Mouse (Mus musculus): Measurements from ENCODE around the gene Cst6. TPM values are rescaled to one million over a fixed set of nuclear protein-coding genes. Genes with fewer than 3 reads are reported as not detected.

The Cst6 gene
- polyA plus RNA-seq, 1 experiment from 2014 or later: 0.57 TPM

DNA sequence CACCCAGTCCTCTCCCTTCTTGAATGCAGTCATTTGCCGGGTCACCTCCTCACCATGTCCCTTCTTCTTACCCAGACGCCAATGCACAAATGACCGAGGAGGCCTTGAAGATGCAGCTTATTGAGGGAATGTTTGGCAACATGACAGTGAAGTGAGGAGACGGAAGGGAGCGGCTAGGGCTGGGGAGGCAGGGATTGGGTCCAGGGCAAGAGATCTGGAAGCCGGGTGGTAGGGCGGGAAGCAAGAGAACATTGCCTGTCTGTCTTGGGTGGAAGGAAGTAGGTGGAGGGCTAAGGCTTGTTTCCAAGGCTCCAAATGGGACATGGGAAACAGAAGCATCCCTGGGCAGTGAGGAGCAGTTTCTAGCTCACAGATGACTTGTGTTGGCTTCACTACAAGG is 8.0 kb downstream of the Cst6 start:
- Histone ChIP-seq H3K36me3 (ENCODE audit: control insufficient read depth, insufficient read depth) (no peaks in the 10 kb centered on the region), H3K9ac (ENCODE audit: low read depth, low read length) (no peak overlapping the region), H3K27me3 (ENCODE audit: control insufficient read depth, insufficient read depth, low read depth, low read length) (no peaks in the 10 kb centered on the region), H3K27ac (ENCODE audit: low read length) (no peak overlapping the region), H3K9me3 (replicated peaks; ENCODE audit: control insufficient read depth, low read length) (no peaks in the 10 kb centered on the region), H3K4me3 (ENCODE audit: low read depth, low read length) (no peak overlapping the region), H3K4me2 (ENCODE audit: low read depth, low read length) (no peak overlapping the region), H3K4me1 (ENCODE audit: control insufficient read depth, low read depth, low read length) (no peaks in the 10 kb centered on the region)
- 68% methylated on average over 7 of the region's 7 CpGs for WGBS (ENCODE audit: insufficient replicate concordance)
- ATAC-seq (ENCODE audit: low read depth): no peak

DNA sequence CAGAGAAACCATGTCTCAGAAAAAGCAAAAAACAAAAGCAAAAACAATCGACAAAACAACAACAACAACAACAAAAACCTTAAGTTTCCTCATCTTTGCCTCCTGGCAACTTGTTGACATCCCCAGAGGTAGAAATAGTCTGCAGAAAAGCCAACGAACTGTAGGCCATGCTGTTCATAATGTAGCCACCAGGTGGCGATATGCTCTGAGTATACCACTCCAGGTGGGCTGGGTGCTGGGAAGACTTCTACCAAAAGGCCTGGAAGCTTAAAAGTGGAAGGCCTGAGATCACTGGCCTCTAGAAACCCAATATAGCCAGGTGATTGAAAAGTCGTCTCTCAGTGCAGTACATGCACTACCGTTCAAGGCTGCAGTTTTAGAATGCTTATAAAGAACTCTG is 11.4 kb downstream of the Cst6 start:
- no peaks in the 10 kb centered on the region for H3K27me3 ChIP-seq (ENCODE audit: control insufficient read depth, insufficient read depth, low read depth, low read length)
- 10% methylated on average over 5 of the region's 5 CpGs for WGBS (ENCODE audit: insufficient replicate concordance)
- H3K9me3 ChIP-seq (replicated peaks; ENCODE audit: control insufficient read depth, low read length): no peaks in the 10 kb centered on the region
- H3K36me3 ChIP-seq (ENCODE audit: control insufficient read depth, insufficient read depth): no peaks in the 10 kb centered on the region
- H3K9ac ChIP-seq (ENCODE audit: low read depth, low read length): no peak overlapping the region
- no peak overlapping the region for H3K27ac ChIP-seq (ENCODE audit: low read length)
- no peaks in the 10 kb centered on the region for H3K4me1 ChIP-seq (ENCODE audit: control insufficient read depth, low read depth, low read length)
- no peak for ATAC-seq (ENCODE audit: low read depth)
- H3K4me3 ChIP-seq (ENCODE audit: low read depth, low read length): no peak overlapping the region
- H3K4me2 ChIP-seq (ENCODE audit: low read depth, low read length): no peak overlapping the region

DNA sequence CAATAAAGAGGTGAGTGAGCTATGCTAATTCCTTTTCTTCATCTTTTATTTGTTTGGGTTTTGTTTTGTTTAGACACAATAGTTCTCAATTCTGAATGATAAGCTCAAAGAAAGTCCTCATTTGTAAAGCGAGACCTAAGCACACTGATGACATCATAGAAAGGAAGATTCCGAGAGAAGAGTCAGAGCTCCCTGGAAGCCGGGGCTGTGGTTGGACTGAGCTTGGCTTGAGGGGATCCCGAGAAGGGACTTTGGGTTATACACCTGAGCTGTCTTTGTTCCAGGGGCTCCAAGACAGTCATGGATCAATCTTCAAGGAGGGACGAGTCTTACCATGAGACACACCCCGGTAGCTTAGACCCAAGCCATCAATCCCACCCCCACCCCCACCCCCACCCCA is 13.9 kb downstream of the Cst6 start, which contains the start of gene Catsper1:
Gene Catsper1 (plus strand): TSS at position 301 of the 400 bp plus-strand sequence.
- H3K4me1 ChIP-seq (ENCODE audit: control insufficient read depth, low read depth, low read length): no peaks in the 10 kb centered on the region
- WGBS (ENCODE audit: insufficient replicate concordance): 71% methylated on average over 6 of the region's 6 CpGs
- no peak for ATAC-seq (ENCODE audit: low read depth)

GRCm38 (mm10) chr19:5334741-5335140 is 14.6 kb downstream of the Cst6 start:
- no peaks in the 10 kb centered on the region for H3K27me3 ChIP-seq (ENCODE audit: control insufficient read depth, insufficient read depth, low read depth, low read length)
- H3K4me3 ChIP-seq (ENCODE audit: low read depth, low read length): no peak overlapping the region
- H3K27ac ChIP-seq (ENCODE audit: low read length): no peak overlapping the region
- no peak for ATAC-seq (ENCODE audit: low read depth)
- H3K9me3 ChIP-seq (replicated peaks; ENCODE audit: control insufficient read depth, low read length): no peaks in the 10 kb centered on the region
- H3K4me2 ChIP-seq (ENCODE audit: low read depth, low read length): no peak overlapping the region
- no peaks in the 10 kb centered on the region for H3K4me1 ChIP-seq (ENCODE audit: control insufficient read depth, low read depth, low read length)
- no peak overlapping the region for H3K9ac ChIP-seq (ENCODE audit: low read depth, low read length)
- 66% methylated on average over 5 of the region's 5 CpGs for WGBS (ENCODE audit: insufficient replicate concordance)
- H3K36me3 ChIP-seq (ENCODE audit: control insufficient read depth, insufficient read depth): no peaks in the 10 kb centered on the region

More for the DNA sequence above, 13.9 kb downstream of the Cst6 start, which contains the start of gene Catsper1:
- Histone ChIP-seq H3K4me2 (ENCODE audit: low read depth, low read length) (no peak within 1 kb of the TSS), H3K9ac (ENCODE audit: low read depth, low read length) (no peak within 1 kb of the TSS), H3K36me3 (ENCODE audit: control insufficient read depth, insufficient read depth) (no peaks in the 10 kb centered on the region), H3K27ac (ENCODE audit: low read length) (no peak within 1 kb of the TSS), H3K9me3 (replicated peaks; ENCODE audit: control insufficient read depth, low read length) (no peaks in the 10 kb centered on the region), H3K27me3 (ENCODE audit: control insufficient read depth, insufficient read depth, low read depth, low read length) (no peaks in the 10 kb centered on the region), H3K4me3 (ENCODE audit: low read depth, low read length) (no peak within 1 kb of the TSS)

GRCm38 (mm10) chr19:5327970-5328369 is 21.4 kb downstream of the Cst6 start:
- H3K4me2 ChIP-seq (ENCODE audit: low read depth, low read length): no peak overlapping the region
- H3K4me3 ChIP-seq (ENCODE audit: low read depth, low read length): no peak overlapping the region
- H3K4me1 ChIP-seq (ENCODE audit: control insufficient read depth, low read depth, low read length): no peaks in the 10 kb centered on the region
- no peak overlapping the region for H3K9ac ChIP-seq (ENCODE audit: low read depth, low read length)
- H3K27me3 ChIP-seq (ENCODE audit: control insufficient read depth, insufficient read depth, low read depth, low read length): no peaks in the 10 kb centered on the region
- no peak for ATAC-seq (ENCODE audit: low read depth)
- no peak overlapping the region for H3K27ac ChIP-seq (ENCODE audit: low read length)
- no peaks in the 10 kb centered on the region for H3K36me3 ChIP-seq (ENCODE audit: control insufficient read depth, insufficient read depth)
- WGBS (ENCODE audit: insufficient replicate concordance): 74% methylated on average over 19 of the region's 19 CpGs
- no peaks in the 10 kb centered on the region for H3K9me3 ChIP-seq (replicated peaks; ENCODE audit: control insufficient read depth, low read length)

- Histone ChIP-seq H3K27ac (ENCODE audit: low read length) (no peak overlapping the region), H3K27me3 (ENCODE audit: control insufficient read depth, insufficient read depth, low read depth, low read length) (no peaks in the 10 kb centered on the region), H3K9me3 (replicated peaks; ENCODE audit: control insufficient read depth, low read length) (no peaks in the 10 kb centered on the region), H3K4me2 (ENCODE audit: low read depth, low read length) (no peak overlapping the region), H3K4me1 (ENCODE audit: control insufficient read depth, low read depth, low read length) (no peaks in the 10 kb centered on the region), H3K36me3 (ENCODE audit: control insufficient read depth, insufficient read depth) (no peaks in the 10 kb centered on the region), H3K4me3 (ENCODE audit: low read depth, low read length) (no peak overlapping the region), H3K9ac (ENCODE audit: low read depth, low read length) (no peak overlapping the region)
- no peak for ATAC-seq (ENCODE audit: low read depth)
- 42% methylated on average over 17 of the region's 17 CpGs for WGBS (ENCODE audit: insufficient replicate concordance)
These were observed 25.6 kb downstream of the Cst6 start for GRCm38 (mm10) chr19:5323801-5324200.

DNA sequence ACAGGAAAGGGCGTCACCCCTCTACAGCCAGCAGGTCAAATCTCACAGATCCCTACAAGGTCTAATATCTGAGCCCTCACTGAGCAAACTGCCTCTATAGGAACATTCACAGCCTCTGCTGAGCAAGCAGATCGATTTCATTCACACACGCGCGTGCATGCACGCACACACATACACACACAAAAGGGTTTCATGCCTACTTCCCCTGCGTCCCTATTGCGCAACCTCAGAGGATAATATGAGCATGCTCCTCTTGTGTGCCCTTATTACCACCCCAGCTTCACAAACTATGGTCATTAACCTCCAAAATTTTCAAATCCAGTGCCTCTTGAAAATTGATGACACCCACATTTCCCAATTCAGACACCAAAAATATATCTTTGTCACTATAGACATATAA is 36.2 kb downstream of the Cst6 start:
- Histone ChIP-seq H3K27ac (ENCODE audit: low read length) (no peak overlapping the region), H3K27me3 (ENCODE audit: control insufficient read depth, insufficient read depth, low read depth, low read length) (no peaks in the 10 kb centered on the region), H3K4me2 (ENCODE audit: low read depth, low read length) (no peak overlapping the region), H3K9ac (ENCODE audit: low read depth, low read length) (no peak overlapping the region), H3K4me1 (ENCODE audit: control insufficient read depth, low read depth, low read length) (no peaks in the 10 kb centered on the region), H3K36me3 (ENCODE audit: control insufficient read depth, insufficient read depth) (no peaks in the 10 kb centered on the region), H3K4me3 (ENCODE audit: low read depth, low read length) (no peak overlapping the region), H3K9me3 (replicated peaks; ENCODE audit: control insufficient read depth, low read length) (peaks cover 2% of the 10 kb centered on the region)
- 73% methylated on average over 8 of the region's 8 CpGs for WGBS (ENCODE audit: insufficient replicate concordance)
- no peak for ATAC-seq (ENCODE audit: low read depth)

GRCm38 (mm10) chr19:5309025-5309424 is 40.3 kb downstream of the Cst6 start:
- H3K36me3 ChIP-seq (ENCODE audit: control insufficient read depth, insufficient read depth): no peaks in the 10 kb centered on the region
- H3K4me1 ChIP-seq (ENCODE audit: control insufficient read depth, low read depth, low read length): no peaks in the 10 kb centered on the region; the same call in 1 of the 2 replicates
- no peak for ATAC-seq (ENCODE audit: low read depth)
- no peak overlapping the region for H3K4me3 ChIP-seq (ENCODE audit: low read depth, low read length)
- 67% methylated on average over 7 of the region's 7 CpGs for WGBS (ENCODE audit: insufficient replicate concordance)
- H3K9me3 ChIP-seq (replicated peaks; ENCODE audit: control insufficient read depth, low read length): no peaks in the 10 kb centered on the region
- no peak overlapping the region for H3K9ac ChIP-seq (ENCODE audit: low read depth, low read length)
- no peak overlapping the region for H3K27ac ChIP-seq (ENCODE audit: low read length)
- H3K4me2 ChIP-seq (ENCODE audit: low read depth, low read length): no peak overlapping the region
- H3K27me3 ChIP-seq (ENCODE audit: control insufficient read depth, insufficient read depth, low read depth, low read length): peaks cover 17% of the 10 kb centered on the region

- Histone ChIP-seq H3K36me3 (ENCODE audit: control insufficient read depth, insufficient read depth) (no peaks in the 10 kb centered on the region), H3K9ac (ENCODE audit: low read depth, low read length) (no peak overlapping the region), H3K4me1 (ENCODE audit: control insufficient read depth, low read depth, low read length) (no peaks in the 10 kb centered on the region; the same call in 1 of the 2 replicates), H3K4me3 (ENCODE audit: low read depth, low read length) (peak overlapping the region; percentile 9), H3K27me3 (ENCODE audit: control insufficient read depth, insufficient read depth, low read depth, low read length) (peaks cover 17% of the 10 kb centered on the region), H3K9me3 (replicated peaks; ENCODE audit: control insufficient read depth, low read length) (no peaks in the 10 kb centered on the region), H3K27ac (ENCODE audit: low read length) (no peak overlapping the region), H3K4me2 (ENCODE audit: low read depth, low read length) (peak overlapping the region; percentile 30)
- WGBS (ENCODE audit: insufficient replicate concordance): 35% methylated on average over 97 of the region's 98 CpGs
- no peak for ATAC-seq (ENCODE audit: low read depth)
These were observed 42.2 kb downstream of the Cst6 start for GRCm38 (mm10) chr19:5306968-5307734.
